Mouse (Mus musculus): ENCODE measurements around the gene Tmem43.
"Not testable (repeated sequence)": the region's sequence is repeated elsewhere in the genome, so short reads cannot be mapped to it uniquely, and the experiment has no call there.

Gene Tmem43

GRCm38 (mm10) chr6:91472868-91473804 is at the start of gene Tmem43, which contains the start of gene Chchd4:
Gene Tmem43 (plus strand): TSS chr6:91473703.
Gene Chchd4 (minus strand): TSS chr6:91473546.
- in situ Hi-C loops (cut with MboI, MseI) = no loop called here

DNA sequence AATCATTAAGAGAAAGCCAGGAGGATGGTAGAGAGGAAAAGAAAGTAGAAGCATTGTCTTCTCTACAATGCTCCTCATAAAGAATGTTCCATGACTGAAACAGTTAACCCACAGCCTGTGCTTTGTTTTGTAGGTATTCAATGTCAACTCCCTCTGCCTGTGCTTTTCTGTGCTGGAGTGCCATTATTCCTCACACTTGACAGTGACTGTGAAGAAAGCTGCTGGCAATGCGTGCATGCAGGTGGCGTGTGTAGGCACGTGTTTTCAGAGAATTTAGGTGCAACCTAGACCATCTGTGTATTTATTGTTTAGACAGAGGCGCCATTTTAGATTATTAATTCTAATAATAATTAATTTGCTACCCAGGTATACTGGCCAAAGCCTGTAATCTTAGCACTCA is 49.4 kb upstream of the Tmem43 start:
- in situ Hi-C loops (cut with MboI, MseI) = loop anchor here in 1 of 2 experiments (5.0 kb wide), 1 partner anchor 82 kb away; no protein-coding TSS in a partner anchor

DNA sequence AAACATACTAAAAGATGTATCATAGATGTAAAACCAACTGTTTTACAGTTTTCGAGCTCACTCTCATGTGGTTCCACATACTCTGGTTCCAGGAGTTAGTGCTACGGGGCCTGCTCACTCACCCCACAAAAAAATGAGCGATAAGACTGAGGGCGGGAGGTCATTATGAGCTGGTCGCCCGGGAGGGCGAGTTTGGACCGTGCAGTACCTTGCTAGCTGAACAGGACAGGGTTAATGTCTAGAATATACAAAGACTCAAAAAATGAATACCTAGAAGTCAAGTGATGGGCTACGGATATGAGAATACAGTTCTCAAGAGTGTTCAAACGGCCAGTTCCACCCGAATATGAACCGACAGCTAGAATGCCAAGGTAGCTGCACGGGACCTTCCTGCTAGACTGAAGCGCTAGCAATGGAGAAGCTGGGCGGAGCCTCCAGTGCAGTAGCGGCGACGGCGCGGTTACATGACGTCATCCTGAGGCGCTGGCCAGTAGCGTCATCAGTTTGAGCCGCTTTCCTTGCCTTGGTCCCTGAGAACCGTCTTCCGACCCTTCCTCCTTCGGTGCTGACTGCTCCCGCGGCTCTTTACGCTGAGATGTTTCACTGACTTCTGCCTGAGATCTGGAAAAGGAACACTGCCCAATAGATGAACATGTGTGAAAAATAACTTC is 32.9 kb upstream of the Tmem43 start:
- in situ Hi-C loops (cut with MboI, MseI) = loop anchor here in 1 of 2 experiments (5.0 kb wide), 1 partner anchor 77 kb away; the partner anchor contains the start of genes Lsm3 and Xpc

DNA sequence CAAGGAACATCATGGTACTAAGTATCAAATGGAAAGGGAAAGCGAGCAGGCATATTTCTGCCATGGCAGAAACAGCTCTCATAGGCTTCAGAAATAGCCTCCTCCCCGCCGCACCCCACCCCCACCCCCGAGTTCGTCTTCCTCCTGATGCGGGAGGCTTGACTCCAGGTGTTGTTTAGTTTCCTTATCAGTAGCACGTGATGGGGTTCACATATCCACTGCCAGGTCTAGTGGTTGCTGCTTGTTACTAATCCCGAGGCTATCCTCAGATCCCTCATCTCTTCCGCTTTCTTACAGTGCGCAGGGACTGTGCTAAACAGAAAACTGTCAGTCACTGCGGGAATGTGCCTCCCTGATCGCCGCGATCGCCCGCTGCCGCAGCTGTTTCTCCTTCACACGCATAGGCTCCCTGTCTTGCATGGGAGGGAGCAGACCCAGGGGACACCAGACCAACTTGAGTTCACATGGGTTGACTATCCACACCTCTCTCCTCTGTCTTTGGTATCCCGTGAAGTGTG is 32.3 kb upstream of the Tmem43 start:
- in situ Hi-C loops (cut with MboI, MseI) = loop anchor here in 1 of 2 experiments (5.0 kb wide), 1 partner anchor 76 kb away; the partner anchor contains the start of genes Lsm3 and Xpc

DNA sequence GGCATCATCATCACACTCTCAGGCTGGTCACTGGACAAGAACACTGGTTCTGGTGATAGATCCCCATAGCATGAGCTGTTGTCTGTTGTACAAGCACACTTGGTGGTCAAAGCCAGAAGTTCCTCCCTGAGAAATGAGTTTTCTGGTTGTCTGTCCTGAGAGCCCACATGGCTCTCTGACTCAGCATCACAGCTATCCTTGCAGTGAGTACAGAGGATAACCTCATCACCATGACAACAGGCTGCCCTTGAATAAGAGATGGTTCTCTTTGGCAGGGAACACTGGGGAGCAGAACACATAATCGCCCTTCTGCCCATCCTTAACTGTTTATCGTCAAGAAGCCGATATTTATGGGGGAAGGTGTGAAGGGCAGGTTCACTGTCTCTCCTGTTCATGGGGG is 28.2 kb upstream of the Tmem43 start:
- in situ Hi-C loops (cut with MboI, MseI) = no loop called here

- in situ Hi-C loops (cut with MboI, MseI) = no loop called here
These were observed 23.9 kb upstream of the Tmem43 start for GRCm38 (mm10) chr6:91449472-91450225.

DNA sequence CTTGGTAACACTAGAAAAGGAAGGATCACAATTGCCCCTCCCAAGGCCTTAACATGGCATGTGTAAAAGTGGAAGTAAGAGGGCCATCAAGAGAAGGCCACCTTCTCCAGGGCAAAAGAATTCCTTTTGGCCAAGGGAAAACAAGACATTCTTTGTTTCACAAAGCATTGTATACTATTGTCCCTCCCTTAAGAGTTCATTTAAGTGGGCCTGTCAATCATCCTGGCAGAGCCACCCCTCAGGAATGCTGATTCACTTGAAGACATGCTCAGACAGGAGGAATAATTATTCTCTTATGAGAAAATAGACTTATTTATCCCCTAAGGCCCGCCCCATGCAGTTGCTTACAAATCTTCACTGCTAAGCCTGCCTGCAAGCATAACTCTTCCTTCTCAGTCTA is 21.4 kb upstream of the Tmem43 start:
- in situ Hi-C loops (cut with MboI, MseI) = no loop called here

- in situ Hi-C loops (cut with MboI, MseI) = no loop called here
These were observed 19.0 kb upstream of the Tmem43 start for GRCm38 (mm10) chr6:91454546-91454945.

- in situ Hi-C loops (cut with MboI, MseI) = no loop called here
These were observed 14.0 kb upstream of the Tmem43 start for GRCm38 (mm10) chr6:91459471-91459870.

GRCm38 (mm10) chr6:91465756-91466155 is 7.7 kb upstream of the Tmem43 start:
- in situ Hi-C loops (cut with MboI, MseI) = loop anchor here in 1 of 2 experiments (5.0 kb wide), 1 partner anchor 37 kb away; no protein-coding TSS in a partner anchor

- in situ Hi-C loops (cut with MboI, MseI) = loop anchor here in 1 of 2 experiments (5.0 kb wide), 1 partner anchor 35 kb away; no protein-coding TSS in a partner anchor
These were observed 6.4 kb upstream of the Tmem43 start for GRCm38 (mm10) chr6:91467106-91467505.

- in situ Hi-C loops (cut with MboI, MseI) = no loop called here
These were observed 2.8 kb upstream of the Tmem43 start for GRCm38 (mm10) chr6:91470712-91471111.

DNA sequence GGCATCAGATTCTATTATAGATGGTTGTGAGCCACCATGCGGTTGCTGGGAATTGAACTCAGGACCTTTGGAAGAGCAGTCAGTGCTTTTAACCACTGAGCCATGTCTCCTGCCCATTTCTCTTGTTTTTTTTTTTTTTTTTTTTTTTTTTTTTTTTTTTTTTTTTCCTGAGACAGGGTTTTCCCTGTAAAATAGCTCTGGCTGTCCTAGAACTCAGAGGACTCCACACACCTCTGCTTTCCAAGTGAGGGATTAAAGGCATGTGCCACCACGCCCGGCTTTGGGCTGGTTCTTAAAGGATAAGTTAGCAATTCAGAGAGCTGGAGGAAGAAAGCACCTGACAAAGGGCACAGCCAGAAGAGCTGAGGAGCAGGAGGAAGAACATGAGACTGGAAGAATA is 2.1 kb upstream of the Tmem43 start:
- in situ Hi-C loops (cut with MboI, MseI) = not testable (repeated sequence)

DNA sequence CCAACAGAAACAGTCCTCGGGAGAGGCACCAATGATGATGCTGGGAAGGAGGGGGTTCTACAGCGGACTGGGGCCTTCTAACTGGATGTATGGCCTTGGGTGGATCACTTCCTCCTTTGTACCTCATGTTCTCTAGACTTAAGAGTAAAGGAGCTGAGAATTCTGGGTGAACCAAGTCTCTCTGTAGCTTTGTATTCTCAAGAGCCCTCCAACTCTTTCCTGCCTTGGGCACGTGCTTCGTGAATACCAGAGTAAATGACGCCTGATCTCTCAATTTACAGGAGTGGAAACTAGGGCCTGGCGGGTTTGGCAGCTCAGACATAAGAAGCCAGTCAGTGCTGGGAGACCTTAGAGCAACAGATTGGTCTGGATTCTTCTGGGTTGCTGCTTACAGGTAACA is 1.2 kb upstream of the Tmem43 start:
- in situ Hi-C loops (cut with MboI, MseI) = no loop called here

GRCm38 (mm10) chr6:91473805-91474440 is 420 bp downstream of the Tmem43 start:
- in situ Hi-C loops (cut with MboI, MseI) = no loop called here

GRCm38 (mm10) chr6:91474441-91475190 is 1.1 kb downstream of the Tmem43 start:
- in situ Hi-C loops (cut with MboI, MseI) = no loop called here

- in situ Hi-C loops (cut with MboI, MseI) = no loop called here
These were observed 3.0 kb downstream of the Tmem43 start for GRCm38 (mm10) chr6:91476541-91476940.

DNA sequence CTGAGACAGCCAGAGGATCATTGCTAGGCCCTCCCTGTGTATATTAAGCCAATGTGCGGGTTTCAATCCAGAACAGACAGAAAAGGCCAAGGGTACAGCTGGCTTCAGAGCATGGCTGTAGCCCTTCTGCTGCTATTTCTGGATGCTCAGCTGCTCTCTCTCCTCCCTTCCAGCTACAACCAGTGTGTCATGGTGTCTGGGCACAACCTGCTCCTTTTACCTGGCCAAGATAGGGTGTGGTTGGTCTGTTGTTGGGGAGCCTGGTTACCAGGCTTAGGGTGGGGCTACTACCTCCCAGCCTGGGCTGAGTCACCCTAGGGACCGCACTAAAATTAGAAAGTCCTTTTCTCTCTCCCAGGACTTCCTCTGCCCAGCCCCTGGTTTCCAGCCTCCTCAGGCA is 9.9 kb downstream of the Tmem43 start:
- in situ Hi-C loops (cut with MboI, MseI) = loop anchor here in 1 of 2 experiments (5.0 kb wide), 1 partner anchor 209 kb away; no protein-coding TSS in a partner anchor

DNA sequence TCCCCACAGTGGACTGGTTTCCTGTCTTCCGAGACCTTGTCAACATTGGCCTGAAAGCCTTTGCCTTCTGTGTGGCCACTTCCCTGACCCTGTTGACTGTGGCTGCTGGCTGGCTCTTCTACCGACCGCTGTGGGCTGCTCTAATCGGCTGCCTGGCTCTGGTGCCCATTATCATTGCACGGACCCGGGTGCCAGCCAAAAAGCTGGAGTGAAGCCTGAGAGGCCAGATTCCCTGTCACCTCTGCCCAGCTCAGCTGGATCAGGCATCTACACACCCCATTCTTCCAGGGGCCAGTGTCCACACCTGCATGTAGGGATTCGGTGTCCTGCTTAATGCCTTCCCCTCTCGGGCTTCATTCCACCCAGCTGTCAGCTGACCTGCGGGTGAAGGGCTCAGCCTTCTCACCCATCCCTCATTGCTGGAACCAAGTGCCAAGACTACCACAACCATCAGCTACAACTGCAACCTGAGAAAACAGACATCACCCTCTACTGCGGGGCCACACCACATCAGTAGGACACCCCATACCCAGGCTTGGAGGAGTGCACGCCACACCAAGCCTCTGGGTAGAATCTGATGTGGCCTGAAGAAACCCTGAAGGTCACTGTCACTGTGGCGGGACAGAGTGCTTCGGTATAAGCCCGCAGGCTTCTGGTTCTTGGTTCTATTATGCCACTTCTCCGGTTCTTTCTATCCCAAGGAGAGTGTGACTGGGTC is 13.4 kb downstream of the Tmem43 start:
- in situ Hi-C loops (cut with MboI, MseI) = no loop called here
